Mouse (Mus musculus) testis, adult 2 months (tissue): Measurements from ENCODE around the gene Cenpb.

Experiments
- CTCF ChIP-seq: fragments of 200-500 bp; IDR thresholded peaks from 2 replicates; pipeline ENCODE4 v1.5.1; 2012; ENCODE audit warnings: low read depth, mild to moderate bottlenecking, inconsistent platforms, low read length, moderate library complexity; ENCODE audit not compliant: control insufficient read depth, insufficient read depth, insufficient replicate concordance
- POLR2A ChIP-seq: fragments of 200-500 bp; IDR thresholded peaks from 2 replicates; pipeline ENCODE4 v1.6.1; 2012; ENCODE audit warnings: low read depth, mild to moderate bottlenecking, inconsistent platforms, low read length, moderate library complexity; ENCODE audit not compliant: control insufficient read depth

GRCm38 (mm10) chr2:131209125-131209795, 29.4 kb upstream of the Cenpb start:
- TF ChIP-seq CTCF: no peak
- TF ChIP-seq POLR2A: no peak; the same call in 1 of the 2 replicates
